Mouse (Mus musculus) urinary bladder, postnatal 36 days (tissue): Measurements from ENCODE around the gene Thoc5.
A peak's percentile ranks its signal among the peaks of the same experiment; 100 is the strongest.

Source experiments
- DNase-seq, 2 experiments: peaks; one replicate each; pipeline ENCODE4 v3.0.0; 2022; ENCODE audit warnings: low spot score in 2 of 2, mixed read lengths in 1 of 2

Gene Thoc5

DNA sequence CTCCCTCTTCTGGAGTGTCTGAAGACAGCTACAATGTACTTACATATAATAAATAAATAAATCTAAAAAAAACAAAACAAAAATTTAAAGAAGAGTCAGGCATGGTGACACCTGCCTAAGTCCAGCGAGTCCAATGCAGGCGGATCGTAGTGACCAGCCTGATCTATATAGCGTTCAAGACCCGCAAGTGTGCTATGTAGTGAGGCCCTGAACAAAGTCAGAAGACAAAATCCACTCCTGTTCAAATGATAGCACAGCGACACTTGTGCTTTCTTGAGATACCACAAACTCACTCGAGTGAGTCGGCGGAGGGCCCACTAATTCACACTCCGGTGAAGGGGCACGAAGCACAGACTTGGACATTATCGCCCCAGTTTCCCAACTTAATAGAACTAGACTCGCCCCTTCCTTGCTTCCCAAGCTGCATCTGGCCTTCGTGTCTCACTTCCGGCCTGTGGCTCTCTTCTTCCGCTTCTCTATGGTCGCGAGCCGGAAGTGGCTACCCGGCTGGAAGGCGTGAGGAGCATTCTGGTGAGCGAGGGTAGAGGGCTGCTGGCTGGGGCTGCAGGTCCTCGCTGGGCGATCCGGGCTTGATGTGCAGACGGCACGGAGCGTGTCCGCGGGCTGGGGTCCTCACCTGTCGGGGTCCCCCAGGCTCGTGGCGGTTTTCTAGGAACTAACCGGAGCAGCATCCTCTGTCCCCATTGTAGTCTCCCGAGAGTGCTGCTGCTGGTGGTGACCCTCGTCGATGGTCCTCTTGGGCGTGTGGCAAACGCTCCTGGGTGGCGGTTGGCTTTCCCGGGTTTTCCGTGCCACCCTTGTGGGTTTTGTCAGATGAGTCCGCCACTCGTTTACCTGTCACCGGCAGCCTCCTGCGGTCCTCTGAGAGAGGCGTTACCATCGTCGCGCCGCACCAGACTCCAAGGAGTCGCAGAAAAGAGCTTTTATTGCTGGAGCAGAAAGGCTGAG lies at the start of gene Thoc5:
TSS of gene Thoc5 (plus strand) at position 473 of the 969 bp plus-strand sequence.
- peak; percentile 69 to 82 for DNase-seq

DNA sequence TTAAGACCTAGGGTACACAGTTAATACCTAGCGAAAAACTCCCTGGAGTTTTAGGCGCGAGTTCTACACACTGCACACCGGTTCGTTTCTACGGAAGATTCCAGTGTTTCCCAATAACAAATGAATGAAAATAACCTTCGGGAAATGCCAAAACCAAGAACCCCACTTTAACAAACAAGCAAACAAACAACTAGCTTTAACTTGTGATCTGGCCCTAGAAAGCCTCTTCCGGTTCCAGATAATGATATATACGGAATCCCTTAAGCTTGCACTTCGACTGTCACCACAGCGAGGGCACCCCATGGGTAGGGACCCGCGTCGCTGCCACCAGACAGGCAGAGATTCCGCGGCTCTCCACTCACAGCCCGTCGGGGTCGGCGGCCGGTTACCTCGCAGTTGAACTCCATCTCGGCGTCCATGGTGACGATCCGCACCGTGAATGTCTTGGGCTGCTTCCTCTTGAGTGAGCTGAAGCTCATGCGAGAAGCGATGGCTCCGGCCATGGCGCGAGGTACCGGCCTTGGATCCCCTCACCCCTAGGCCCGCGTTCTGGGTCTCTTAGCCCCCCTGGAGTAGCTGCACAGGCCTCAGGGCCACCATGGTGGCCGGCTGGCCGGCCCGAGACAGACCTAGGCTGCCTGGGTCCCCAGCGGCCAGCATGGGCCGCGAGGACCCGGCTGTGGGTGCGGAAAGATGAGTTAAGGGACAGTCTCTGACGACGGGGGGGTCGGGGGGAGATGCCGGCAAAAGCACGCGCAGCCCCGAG lies 46.5 kb upstream of the Thoc5 start:
- peak; percentile 16 to 42 for DNase-seq

- peak; percentile 97 to 98 for DNase-seq
Observed at GRCm38 (mm10) chr11:4849258-4849943, 45.7 kb upstream of the Thoc5 start, which contains the start of gene Nf2. Gene Nf2, minus strand, starts transcription at chr11:4849536.

DNA sequence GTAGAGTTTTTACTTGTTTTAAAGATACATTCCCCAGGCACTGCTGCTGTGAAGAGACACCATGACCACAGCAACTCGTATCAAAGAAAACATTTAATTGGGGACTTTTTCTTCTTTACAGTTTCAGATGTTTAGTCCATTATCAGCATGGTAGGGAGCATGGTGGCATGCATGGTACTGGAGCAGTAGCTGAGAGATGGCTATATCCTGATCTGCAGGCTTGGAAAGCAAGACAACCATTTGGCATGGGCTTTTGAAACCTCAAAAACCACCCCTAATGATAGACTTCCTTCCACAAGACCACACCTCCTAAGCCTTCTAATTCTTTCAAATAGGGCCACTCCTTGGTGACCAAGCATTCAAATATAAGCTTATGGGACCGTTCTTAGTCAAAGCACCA lies 44.7 kb upstream of the Thoc5 start:
- DNase-seq, result no peak

- DNase-seq, result no peak
Observed at GRCm38 (mm10) chr11:4853021-4853420, 42.1 kb upstream of the Thoc5 start.

- no peak for DNase-seq
Observed at GRCm38 (mm10) chr11:4854181-4854580, 40.9 kb upstream of the Thoc5 start.

- no peak for DNase-seq
Observed at GRCm38 (mm10) chr11:4858416-4858815, 36.7 kb upstream of the Thoc5 start.

DNA sequence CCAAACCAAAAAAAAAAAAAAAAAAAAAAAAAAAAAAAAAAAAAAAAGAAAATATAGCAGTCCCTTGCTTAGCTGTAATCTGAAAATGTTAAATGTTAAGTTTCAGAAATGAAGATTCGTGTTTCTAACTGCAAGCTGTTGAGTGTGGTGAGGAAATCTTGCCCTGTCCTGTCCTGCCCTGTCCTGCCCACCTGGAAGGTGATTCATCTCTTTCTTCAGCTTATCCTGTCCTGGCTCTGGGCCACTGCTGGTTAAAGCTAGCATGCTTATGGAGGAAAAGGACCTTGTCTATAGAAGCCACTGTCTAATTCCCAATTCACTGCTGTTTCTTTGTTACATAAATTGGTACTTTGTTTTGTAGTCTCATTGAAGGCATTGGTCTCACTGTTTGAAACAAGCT lies 34.1 kb upstream of the Thoc5 start:
- DNase-seq, result peak in 1 of 2 experiments; percentile 46

DNA sequence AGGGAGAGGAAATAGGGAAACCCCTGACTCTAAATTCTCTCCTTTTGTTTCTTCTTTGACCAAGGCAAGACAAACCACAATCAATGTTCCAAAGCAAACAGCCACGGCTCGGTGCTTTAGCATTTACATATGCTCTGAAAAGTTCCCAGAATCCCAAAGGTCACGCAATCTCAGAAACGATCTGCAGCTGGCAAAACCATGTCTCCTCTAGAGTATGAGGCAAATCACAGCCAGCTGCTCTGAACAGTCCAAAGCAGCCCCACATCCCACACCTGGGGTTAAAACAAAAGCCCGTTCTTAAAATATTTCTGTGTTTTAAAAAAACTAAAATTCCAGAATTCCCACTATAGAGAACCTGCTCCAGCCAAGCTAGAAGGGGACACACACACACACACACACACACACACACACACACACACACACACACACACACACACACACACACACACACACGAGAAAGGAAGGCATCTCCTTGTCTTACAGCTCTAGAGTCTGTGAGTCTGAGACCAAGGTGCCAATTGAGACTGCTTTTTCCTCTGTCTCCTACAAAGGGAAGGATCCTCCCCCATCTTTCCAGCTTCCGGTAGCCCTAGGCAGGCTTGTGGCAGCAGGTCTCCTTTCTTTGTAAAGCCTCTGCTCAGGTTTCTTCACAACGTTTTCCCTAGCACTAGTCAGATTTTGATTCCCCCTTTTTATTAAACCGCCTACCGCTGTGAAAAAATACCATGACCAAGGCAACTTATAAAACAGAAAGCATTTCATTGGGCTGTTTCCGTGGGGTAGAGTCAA lies 33.1 kb upstream of the Thoc5 start:
- no peak for DNase-seq

GRCm38 (mm10) chr11:4862730-4863129 lies 32.4 kb upstream of the Thoc5 start:
- DNase-seq, result no peak

DNA sequence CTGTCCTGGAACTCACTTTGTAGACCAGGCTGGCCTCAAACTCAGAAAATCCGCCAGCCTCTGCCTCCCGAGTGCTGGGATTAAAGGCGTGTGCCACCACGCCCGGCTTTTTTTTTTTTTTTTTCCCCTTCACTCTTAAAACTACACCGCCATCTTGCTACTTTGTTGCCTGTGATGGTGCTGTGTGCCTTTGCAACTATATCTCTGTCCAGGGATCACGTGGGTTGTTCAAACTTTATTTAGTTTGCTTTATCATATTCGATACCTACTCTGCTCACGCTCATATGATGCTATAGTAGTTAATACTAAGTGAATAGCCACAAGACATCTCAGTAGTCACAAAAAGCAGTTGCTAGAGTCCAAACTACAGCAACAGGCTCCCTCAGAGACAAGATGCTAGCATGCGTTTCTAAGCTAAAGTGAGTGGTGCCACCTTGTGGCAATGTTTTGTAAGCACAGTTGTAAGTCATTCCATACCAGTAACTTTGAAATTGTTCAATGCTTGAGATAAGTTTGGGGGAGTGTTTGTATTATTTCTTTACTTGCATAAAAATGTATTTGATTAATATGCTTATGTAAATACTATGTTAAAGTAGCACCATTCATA lies 29.4 kb upstream of the Thoc5 start:
- peak; percentile 41 to 59 for DNase-seq

- DNase-seq, result peak; percentile 55 to 75
Observed at GRCm38 (mm10) chr11:4873755-4874475, 21.2 kb upstream of the Thoc5 start, which contains the start of gene Nipsnap1. Gene Nipsnap1, plus strand, starts transcription at chr11:4873951.

- no peak for DNase-seq
Observed at GRCm38 (mm10) chr11:4874551-4874950, 20.6 kb upstream of the Thoc5 start.

DNA sequence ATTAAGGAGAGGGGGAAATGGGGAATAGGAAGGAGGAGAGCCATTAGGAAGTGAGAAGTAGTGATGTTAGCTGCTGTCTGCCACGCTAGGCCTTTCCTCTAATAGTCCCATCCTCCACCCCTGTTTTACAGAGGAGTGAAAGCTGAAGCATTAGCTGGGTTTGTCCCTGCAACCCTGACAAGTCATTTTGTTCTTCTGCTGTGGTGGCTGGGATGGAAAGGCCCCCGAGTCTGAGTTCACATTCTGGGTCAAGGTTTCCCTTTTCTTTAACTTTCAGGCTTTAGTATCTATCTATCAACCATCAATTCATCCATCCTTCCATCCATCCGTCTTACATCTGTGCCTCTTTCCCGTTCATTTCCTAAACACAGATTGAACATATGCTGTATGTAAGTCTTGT lies 14.0 kb upstream of the Thoc5 start:
- no peak for DNase-seq

GRCm38 (mm10) chr11:4882892-4883627 lies 12.1 kb upstream of the Thoc5 start:
- peak; percentile 20 to 53 for DNase-seq

- DNase-seq, result peak; percentile 20 to 31
Observed at GRCm38 (mm10) chr11:4885385-4885903, 9.7 kb upstream of the Thoc5 start.

GRCm38 (mm10) chr11:4886987-4887386 lies 8.1 kb upstream of the Thoc5 start:
- no peak for DNase-seq

DNA sequence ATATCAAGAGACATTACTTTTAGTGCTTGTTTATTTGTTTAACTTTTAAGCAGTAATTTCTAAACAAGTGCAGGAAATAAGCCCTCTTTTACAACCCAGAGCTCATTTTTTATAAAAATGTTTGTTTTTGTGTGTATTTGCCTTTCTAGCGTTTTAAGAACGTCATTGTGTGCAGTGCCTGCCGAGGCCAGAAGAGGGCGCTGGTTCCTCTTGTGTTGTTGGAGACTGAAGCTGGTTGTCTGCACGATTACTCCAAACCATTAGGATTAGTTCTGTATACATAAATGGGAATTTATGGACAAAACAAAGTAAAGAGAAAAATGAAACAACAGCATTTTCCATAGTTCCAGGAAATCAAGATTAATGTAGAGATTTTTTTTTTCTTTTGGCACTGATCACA lies 5.3 kb downstream of the Thoc5 start:
- no peak for DNase-seq

GRCm38 (mm10) chr11:4901956-4902355 lies 6.8 kb downstream of the Thoc5 start:
- no peak for DNase-seq
